Mouse (Mus musculus) frontal cortex, postnatal 36 days (tissue): ENCODE measurements around the gene Bhlhb9.
"Not testable (repeated sequence)": the region's sequence is repeated elsewhere in the genome, so short reads cannot be mapped to it uniquely, and the experiment has no call there.

Experiments used
- DNase-seq, 2 experiments: peaks; one replicate each; pipeline ENCODE4 v3.0.0; 2022; ENCODE audit warnings: low spot score in 2 of 2

The Bhlhb9 gene

GRCm38 (mm10) chrX:135797212-135797644 is at the start of gene Bhlhb9:
TSS of gene Bhlhb9 (plus strand) at chrX:135797594.
- DNase-seq = peak; percentile 41 to 59

- peak; percentile 66 to 78 for DNase-seq
Observed at GRCm38 (mm10) chrX:135752832-135753231, 44.6 kb upstream of the Bhlhb9 start.

- DNase-seq = peak in 1 of 2 experiments; percentile 10
Observed at GRCm38 (mm10) chrX:135761707-135762106, 35.7 kb upstream of the Bhlhb9 start.

DNA sequence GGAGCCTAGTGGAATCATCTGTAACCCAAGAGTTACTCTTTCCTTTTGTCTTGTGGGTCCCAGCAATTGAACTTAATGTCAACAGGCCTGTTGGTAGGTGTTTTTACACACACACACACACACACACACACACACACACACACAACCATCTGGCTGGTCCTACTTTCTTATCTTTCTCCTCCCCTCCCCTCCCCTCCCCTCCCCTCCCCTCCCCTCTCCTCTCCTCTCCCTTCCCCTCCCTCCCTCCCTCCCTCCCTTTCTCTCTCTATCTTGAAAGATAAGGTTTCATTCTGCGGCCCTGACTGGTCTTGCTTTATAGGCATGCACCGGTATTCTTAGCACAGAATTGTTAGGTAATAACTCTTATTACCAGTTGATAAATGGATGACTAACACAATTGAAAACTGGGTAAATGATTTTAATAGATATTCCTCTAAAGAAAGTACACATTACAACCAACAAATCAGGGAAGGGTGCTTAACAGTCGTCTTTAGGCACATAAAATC is 29.3 kb upstream of the Bhlhb9 start:
- DNase-seq = no peak

DNA sequence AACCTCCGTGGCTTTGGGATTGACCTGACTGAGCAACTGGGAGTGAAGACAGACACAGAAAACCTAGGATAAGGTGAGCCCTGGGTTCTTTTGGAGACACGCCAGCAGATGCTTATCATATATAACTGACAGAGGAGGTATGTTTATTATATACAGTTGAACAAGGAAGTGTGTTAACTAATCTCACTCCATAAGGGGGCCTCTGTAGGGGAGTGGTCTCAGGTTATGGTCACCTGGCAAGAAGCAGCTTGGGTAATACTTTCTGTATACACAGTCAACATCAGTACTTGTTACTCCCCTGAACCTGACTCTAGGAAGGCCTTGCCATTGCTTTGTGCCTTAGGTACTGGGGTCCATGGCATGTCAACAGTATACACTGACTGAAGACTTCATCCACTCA is 28.8 kb upstream of the Bhlhb9 start:
- no peak for DNase-seq

GRCm38 (mm10) chrX:135791536-135791935 is 5.9 kb upstream of the Bhlhb9 start:
- DNase-seq = no peak

DNA sequence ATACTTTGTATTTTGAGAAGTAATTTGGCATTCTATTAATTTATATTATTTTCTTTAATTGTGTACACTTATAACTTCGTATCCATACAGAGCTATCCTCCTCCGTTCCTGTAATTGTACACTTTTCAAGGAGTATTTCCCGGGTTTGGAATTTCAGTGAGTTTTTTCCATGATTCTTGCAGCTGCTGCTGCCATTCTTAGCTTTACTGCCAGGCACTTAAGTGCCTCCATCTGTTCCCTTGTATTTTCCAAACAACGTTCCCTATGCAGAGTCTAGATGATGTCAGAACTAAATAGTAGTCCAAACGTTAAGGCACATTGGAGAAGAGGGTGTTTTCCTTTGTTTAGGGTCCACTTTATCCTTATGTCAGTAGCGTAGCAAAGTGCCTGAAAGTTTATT is 5.1 kb upstream of the Bhlhb9 start:
- peak in 1 of 2 experiments; percentile 26 for DNase-seq

DNA sequence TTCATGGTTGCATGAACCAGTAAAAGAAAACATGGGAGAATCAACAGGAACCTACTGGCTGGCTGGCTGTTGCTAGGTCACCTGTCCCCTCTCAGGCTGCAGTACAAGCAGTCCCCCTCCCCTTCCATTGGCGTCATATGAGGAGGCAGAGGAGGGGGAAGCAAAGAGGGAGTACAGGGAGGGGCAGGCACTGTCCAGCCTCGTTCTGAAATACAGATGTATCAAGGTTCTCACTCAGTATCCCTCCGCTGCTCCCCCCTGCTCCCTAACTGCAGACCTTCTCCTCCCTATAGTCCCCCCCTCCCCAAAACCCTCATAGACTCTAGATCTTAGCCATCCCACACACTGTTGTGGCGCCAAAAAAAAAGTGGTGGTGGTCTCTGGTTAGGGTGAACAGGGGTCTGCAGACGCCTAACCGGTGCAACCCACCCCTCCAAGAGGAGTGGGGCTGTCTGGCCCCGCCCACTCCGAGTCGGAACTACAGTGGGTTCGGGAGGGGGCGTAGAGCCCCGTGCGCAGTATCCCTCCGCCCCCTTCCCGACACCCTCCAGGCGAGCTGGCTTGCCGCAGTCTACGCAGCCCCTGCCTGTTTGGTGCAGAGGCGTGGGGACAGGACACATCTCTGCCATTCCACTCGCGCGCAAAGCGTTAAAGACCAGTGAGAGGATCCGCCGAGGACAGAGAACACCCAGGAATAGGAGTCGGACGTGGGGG is 1.6 kb upstream of the Bhlhb9 start:
- DNase-seq = peak; percentile 41 to 61

DNA sequence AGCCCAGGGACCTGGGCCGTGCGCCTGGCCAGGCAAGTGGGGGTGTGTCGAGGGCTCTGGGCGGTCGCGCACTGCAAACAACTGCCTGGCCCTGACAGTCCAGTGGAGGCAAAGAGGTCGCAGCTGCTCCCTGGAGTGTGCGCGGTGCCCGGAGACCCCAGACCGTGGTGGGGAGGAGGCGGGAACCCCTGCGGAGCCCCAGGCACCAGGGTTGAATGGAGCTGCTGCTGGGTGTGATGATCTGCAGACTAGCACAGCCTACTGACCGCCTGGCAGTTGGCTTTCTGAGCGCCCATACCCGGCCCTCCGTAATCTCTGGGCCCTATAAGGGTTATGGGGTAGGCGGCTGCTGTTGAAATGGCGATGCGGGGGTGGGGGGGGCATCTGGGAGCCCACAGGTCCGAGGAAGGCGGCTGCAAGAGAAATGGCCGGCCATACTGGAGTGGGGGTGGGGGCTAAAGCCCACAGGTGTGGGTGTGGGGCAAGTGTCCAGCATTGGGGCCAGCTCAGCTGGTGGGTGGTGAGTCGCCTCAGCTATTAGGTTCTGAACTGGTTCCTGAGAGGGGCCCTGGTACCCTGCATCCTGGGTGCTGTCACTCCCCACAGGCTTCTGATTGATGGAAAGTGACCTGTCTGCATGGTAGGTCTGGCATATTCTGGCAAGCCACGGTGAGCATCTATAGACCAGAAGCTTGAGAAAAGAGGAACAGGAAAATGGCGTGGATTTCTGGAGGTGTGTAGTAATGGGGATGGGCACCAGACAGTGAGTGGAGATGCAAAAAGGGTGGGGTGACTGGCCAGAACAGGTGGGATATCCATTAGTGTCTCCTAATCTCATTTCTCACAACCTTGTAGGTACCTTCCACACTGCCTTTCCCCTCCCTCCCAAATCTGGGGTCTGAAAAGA is 836 bp upstream of the Bhlhb9 start:
- peak in 1 of 2 experiments; percentile 15 for DNase-seq

GRCm38 (mm10) chrX:135804149-135804548 is 6.8 kb downstream of the Bhlhb9 start:
- DNase-seq = no peak

DNA sequence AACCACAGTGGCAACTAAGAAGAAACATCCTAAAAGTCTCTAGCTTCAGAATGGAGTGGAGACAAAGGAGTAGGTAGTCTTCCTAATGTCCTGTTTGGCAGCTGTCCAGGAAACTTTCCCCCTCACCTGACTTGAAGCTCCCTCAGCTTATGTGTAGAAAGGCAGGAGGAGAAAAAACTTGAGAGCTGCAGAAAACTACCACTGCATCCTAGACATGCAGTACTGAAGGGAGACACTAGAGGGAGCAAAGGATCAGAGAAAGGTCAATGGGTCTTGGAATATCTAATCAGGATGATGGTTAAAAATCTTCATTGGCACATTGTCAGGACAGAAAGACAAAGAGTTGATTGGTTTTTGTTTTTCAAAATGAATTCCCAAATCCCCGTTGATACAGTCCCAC is 8.4 kb downstream of the Bhlhb9 start:
- DNase-seq = peak; percentile 21 to 49

DNA sequence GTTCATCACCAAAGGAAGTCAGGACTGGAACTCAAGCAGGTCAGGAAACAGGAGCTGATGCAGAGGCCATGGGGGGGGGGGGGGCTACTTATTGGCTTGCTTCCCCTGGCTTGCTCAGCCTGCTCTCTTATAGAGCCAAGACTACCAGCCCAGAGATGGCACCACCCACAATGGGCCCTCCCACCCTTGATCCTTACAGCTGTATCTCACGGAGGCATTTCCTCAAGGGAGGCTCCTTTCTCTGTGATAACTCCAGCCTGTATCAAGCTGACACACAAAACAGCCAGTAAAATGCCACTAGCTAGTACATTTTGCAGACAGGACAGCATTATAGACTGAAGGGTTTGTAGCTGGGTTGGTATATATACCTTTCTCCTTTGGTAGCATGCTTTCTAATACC is 38.5 kb downstream of the Bhlhb9 start:
- DNase-seq = not testable (repeated sequence)

DNA sequence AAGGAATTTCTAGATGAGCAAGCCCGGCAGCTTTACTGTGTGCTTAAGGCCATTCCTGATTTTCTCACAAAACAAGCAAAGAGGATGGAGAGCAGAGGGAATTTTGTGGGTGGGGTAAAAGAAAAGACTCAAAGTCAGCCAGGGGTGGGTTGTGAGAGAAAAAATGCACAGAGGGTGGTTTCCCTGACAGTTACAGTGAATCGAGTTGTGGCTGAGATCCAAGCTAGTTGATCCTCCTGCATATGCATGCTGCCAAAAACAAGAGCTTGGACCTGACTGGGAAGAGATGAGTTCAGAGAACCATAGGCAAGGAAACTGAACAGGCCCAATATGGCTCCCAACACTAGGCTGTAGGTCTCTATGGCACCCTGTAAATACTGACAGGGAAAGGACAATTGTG is 40.5 kb downstream of the Bhlhb9 start:
- peak; percentile 2 to 17 for DNase-seq

DNA sequence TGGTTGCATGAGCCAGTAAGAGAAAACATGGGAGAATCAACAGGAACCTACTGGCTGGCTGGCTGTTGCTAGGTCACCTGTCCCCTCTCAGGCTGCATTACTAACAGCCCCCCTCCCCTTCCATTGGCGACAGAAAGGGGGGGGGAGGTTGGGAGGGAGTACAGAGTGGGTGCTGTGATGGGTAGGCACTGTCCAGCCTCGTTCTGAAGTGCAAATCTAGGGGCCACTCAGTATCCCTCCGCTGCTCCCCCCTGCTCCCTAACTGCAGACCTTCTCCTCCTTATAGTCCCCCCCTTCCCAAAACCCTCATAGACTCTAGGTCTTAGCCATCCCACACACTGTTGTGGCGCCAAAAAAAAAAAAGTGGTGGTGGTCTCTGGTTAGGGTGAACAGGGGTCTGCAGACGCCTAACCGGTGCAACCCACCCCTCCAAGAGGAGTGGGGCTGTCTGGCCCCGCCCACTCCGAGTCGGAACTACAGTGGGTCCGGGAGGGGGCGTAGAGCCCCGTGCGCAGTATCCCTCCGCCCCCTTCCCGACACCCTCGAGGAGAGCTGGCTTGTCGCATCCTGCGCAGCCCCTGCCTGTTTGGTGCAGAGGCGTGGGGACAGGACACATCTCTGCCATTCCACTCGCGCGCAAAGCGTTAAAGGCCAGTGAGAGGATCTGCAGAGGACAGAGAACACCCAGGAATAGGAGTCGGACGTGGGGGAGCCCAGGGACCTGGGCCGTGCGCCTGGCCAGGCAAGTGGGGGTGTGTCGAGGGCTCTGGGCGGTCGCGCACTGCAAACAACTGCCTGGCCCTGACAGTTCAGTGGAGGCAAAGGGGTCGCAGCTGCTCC is 41.3 kb downstream of the Bhlhb9 start, which contains the start of gene Gprasp2:
Gene Gprasp2 (plus strand): TSS at position 514 of the 840 bp plus-strand sequence.
- peak; percentile 58 to 59 for DNase-seq

DNA sequence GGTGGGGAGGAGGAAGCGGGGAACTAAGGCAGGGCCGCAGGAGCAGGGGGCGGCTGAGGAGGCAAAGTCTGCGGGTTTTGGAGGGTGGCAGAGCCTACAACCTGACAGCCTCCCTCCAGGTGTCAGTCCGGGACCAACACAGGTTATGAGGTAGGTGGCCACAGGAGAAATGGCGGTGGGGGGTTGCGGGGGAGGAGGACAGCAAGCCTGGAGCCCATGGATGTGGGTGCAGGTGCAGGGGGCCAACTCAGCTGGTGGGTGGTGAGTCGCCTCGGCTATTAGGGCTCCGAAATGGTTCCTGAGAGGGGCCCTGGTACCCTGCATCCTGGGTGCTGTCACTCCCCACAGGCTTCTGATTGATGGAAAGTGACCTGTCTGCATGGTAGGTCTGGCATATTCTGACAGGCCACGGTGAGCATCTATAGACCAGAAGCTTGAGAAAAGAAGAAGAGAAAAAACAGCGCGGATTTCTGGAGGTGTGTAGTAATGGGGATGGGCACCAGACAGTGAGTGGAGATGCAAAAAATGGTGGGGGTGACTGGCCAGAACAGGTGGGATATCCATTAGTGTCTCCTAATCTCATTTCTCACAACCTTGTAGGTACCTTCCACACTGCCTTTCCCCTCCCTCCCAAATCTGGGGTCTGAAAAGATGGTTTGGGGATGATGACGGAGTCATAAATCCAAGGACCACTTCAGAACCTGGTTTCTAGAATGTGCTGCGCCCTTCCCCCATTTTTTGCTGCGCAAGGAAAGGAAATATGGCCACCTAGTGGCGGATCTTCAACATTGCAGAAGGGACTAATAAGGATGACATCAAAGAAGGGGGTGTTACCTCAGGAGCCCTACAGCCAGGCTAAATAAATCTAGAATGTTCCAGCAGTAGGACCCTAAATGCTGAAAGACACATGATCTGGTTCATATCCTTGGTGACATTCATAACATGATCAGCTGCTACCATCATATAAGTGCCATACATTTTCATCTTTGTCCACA is 42.3 kb downstream of the Bhlhb9 start:
- DNase-seq = peak; percentile 31 to 45

GRCm38 (mm10) chrX:135866806-135867205 is 69.4 kb downstream of the Bhlhb9 start:
- DNase-seq = not testable (repeated sequence)

DNA sequence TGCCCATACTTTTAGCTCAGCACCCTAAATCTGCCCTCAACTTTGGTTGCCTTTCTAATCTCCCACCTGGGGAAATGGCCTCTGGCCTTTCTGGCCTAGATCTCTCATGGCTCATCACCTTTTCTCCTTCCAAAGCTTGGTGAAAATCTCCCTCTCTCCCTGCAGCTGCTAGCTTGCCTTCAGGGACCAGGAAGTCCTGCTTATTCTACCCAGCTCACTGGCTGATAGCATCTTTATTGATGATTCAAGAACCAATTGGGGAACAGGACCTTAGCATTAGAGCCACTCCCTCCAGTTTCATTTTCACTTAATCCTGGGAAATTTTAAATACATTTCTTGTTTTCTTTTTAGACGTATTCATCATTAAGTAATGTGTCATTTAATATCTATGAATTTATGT is 79.3 kb downstream of the Bhlhb9 start:
- DNase-seq = no peak

DNA sequence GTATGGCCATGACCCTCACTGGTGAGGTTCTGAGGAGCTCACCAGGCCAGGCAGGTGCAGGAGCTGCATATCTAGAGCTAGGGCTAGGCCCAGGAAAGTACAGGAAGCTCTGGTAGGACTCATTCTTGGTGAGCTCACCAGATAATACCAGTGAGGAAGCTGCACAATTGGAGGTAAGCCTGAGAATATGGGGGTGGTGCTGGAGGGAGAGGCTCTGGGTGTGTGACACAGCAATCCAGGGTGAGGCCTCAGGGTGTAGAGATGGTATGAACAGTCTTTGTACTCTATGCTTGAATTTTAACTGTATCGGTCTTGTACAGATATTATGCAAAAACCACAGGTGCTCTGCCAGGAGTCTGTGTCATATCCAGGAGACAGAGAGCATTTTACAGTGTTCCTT is 82.2 kb downstream of the Bhlhb9 start:
- DNase-seq = no peak

DNA sequence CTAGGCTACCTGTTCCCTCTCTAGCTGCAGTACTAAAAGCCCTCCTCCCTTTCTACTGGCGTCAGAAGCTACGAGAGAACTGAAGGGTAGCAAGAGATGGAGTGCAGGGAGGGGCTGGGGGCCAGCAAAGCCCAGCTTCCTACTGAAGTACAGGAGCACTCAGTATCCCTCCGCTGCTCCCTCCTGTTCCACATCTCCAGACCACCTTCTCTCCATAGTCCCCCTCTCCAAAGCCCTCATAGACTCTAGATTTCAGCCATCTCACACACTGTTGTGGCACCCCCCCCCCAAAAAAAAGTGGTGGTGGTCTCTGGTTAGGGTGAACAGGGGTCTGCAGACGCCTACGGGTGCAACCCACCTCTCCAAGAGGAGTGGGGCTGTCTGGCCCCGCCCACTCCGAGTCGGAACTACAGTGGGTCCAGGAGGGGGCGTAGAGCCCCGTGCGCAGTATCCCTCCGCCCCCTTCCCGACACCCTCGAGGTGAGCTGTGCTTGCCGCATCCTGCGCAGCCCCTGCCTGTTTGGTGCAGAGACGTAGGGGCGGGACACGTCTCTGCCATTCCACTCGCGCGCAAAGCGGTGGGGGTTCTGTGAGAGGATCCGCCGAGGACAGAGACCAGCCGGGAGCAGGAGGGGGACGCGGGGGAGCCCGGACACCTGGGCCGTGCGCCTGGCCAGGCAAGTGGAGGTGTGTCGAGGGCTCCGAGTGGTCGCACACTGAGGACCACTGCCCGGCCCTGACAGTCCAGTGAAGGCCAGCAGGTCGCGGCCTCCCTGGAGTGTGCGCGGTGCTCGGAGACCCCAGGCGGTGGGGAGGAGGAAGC is 88.2 kb downstream of the Bhlhb9 start:
- peak; percentile 71 to 73 for DNase-seq
